Mouse (Mus musculus) myocyte (in vitro differentiated cells): Measurements from ENCODE around the gene Olfr283.

Source experiments
- CEBPB ChIP-seq: IDR thresholded peaks from 2 replicates; pipeline ENCODE4 v1.6.1; 2011; ENCODE audit warnings: mild to moderate bottlenecking, moderate library complexity; ENCODE audit not compliant: poor library complexity, insufficient read depth, severe bottlenecking
- E2F4 ChIP-seq: IDR thresholded peaks from one replicate; pipeline ENCODE4 v1.6.1; 2011; ENCODE audit warnings: mild to moderate bottlenecking, control low read depth, moderate library complexity; ENCODE audit not compliant: insufficient read depth
- MAX ChIP-seq: IDR thresholded peaks from one replicate; pipeline ENCODE4 v1.6.1; 2011; ENCODE audit warnings: low read depth, mild to moderate bottlenecking, control low read depth
- MYOD1 ChIP-seq, 3 experiments: IDR thresholded peaks; one replicate each; pipeline ENCODE4 v1.6.1; 2011; ENCODE audit warnings: control low read depth in 2 of 3, low read depth in 2 of 3, mild to moderate bottlenecking in 2 of 3, moderate library complexity in 1 of 3; ENCODE audit not compliant: insufficient read length in 2 of 3, control insufficient read depth in 1 of 3
- MYOG ChIP-seq, 3 experiments: IDR thresholded peaks; one replicate each; pipeline ENCODE4 v1.6.1; 2011; ENCODE audit warnings: control low read depth in 2 of 3, low read depth in 2 of 3, mild to moderate bottlenecking in 2 of 3; ENCODE audit not compliant: insufficient read length in 2 of 3, control insufficient read depth in 1 of 3, insufficient read depth in 1 of 3
- POLR2A ChIP-seq: IDR thresholded peaks from one replicate; pipeline ENCODE4 v1.6.1; 2011; ENCODE audit warnings: low read depth, mild to moderate bottlenecking, control low read depth, moderate library complexity; ENCODE audit not compliant: insufficient read length
- POLR2AphosphoS2 ChIP-seq: IDR thresholded peaks from one replicate; pipeline ENCODE4 v1.6.1; 2011; ENCODE audit warnings: low read depth, control low read depth; ENCODE audit not compliant: insufficient read length
- TCF12 ChIP-seq: IDR thresholded peaks from one replicate; pipeline ENCODE4 v1.6.1; 2011; ENCODE audit warnings: mild to moderate bottlenecking, control low read depth; ENCODE audit not compliant: poor library complexity, insufficient read depth, severe bottlenecking
- USF1 ChIP-seq: IDR thresholded peaks from one replicate; pipeline ENCODE4 v1.6.1; 2011; ENCODE audit warnings: low read depth, mild to moderate bottlenecking, control low read depth, moderate library complexity

- TF ChIP-seq E2F4 (no peak), POLR2A (no peak), MAX (no peak), MYOD1 (IDR thresholded peaks at IDR 0.05; ENCODE audit: control insufficient read depth in 1 of 3, insufficient read length in 2 of 3, low read depth in 2 of 3) (no peak), MYOG (IDR thresholded peaks at IDR 0.05; ENCODE audit: control insufficient read depth in 1 of 3, insufficient read depth in 1 of 3, insufficient read length in 2 of 3, low read depth in 2 of 3) (no peak), TCF12 (no peak), CEBPB (no peak), USF1 (no peak), POLR2AphosphoS2 (no peak)
Observed at GRCm38 (mm10) chr15:98424753-98425152, 44.0 kb upstream of the Olfr283 start.
